Comparison of ENCODE assay signal across 8 mouse cellular contexts in genomic region chr14:49238206-49238605, GRCm38 (mm10). TPM values are rescaled to one million over a fixed set of nuclear protein-coding genes. Genes with fewer than 3 reads are reported as not detected.
DNase-seq lines count a peak whose midpoint lies in the region; ATAC-seq and TF ChIP-seq lines count a peak whose summit lies in the region.

No protein-coding gene starts in this region.

- H3K9me3 ChIP-seq in liver, embryonic 12.5 days (replicated peaks) = no peaks in the 10 kb centered on the region
- no peaks in the 10 kb centered on the region for H3K9me3 ChIP-seq in intestine, postnatal 0 days (ENCODE audit: control insufficient read depth)
- H3K9me3 ChIP-seq in midbrain, embryonic 14.5 days (ENCODE audit: control insufficient read depth, low read length) = no peaks in the 10 kb centered on the region
- H3K9me3 ChIP-seq in stomach, postnatal 0 days (ENCODE audit: control insufficient read depth, low read length) = no peaks in the 10 kb centered on the region

- no peaks in the 10 kb centered on the region for H3K27me3 ChIP-seq in liver, adult 2 months (ENCODE audit: control insufficient read depth, insufficient read depth, low read length)
- H3K27me3 ChIP-seq in liver, embryonic 12.5 days (replicated peaks) = no peaks in the 10 kb centered on the region
- no peaks in the 10 kb centered on the region for H3K27me3 ChIP-seq in intestine, postnatal 0 days (replicated peaks; ENCODE audit: control insufficient read depth, insufficient read depth, low read length)
- no peaks in the 10 kb centered on the region for H3K27me3 ChIP-seq in midbrain, embryonic 14.5 days (ENCODE audit: control insufficient read depth, insufficient read depth, low read length)
- H3K27me3 ChIP-seq in stomach, postnatal 0 days (ENCODE audit: control insufficient read depth, insufficient read depth, low read length) = no peaks in the 10 kb centered on the region

- no peak overlapping the region for H3K4me2 ChIP-seq in liver, embryonic 12.5 days
- no peak overlapping the region for H3K4me2 ChIP-seq in intestine, postnatal 0 days (replicated peaks; ENCODE audit: low read depth)
- H3K4me2 ChIP-seq in midbrain, embryonic 14.5 days (ENCODE audit: low read length) = no peak overlapping the region
- no peak overlapping the region for H3K4me2 ChIP-seq in stomach, postnatal 0 days (replicated peaks; ENCODE audit: low read depth)

- no peak for TF ChIP-seq POLR2A in liver, adult 2 months (IDR thresholded peaks at IDR 0.05; ENCODE audit: extremely low read depth, insufficient read depth, low read length)

- peak; percentile 72 for TF ChIP-seq CTCF in liver, adult 2 months (IDR thresholded peaks at IDR 0.05; ENCODE audit: low read depth, low read length)
- peak; percentile 98 for TF ChIP-seq CTCF in intestine, postnatal 0 days (IDR thresholded peaks at IDR 0.05; ENCODE audit: low read depth)
- peak; percentile 94 for TF ChIP-seq CTCF in stomach, postnatal 0 days (IDR thresholded peaks at IDR 0.05; ENCODE audit: low read depth)

- no peak overlapping the region for H3K9ac ChIP-seq in liver, adult 2 months (ENCODE audit: low read depth, low read length)
- no peak overlapping the region for H3K9ac ChIP-seq in liver, embryonic 12.5 days
- no peak overlapping the region for H3K9ac ChIP-seq in intestine, postnatal 0 days (ENCODE audit: low read depth, low read length)
- no peak overlapping the region for H3K9ac ChIP-seq in midbrain, embryonic 14.5 days (replicated peaks; ENCODE audit: low read length)
- no peak overlapping the region for H3K9ac ChIP-seq in stomach, postnatal 0 days (ENCODE audit: low read length)

- no peak for ATAC-seq in liver, embryonic 12.5 days
- ATAC-seq in intestine, postnatal 0 days = peak; percentile 77
- peak; percentile 83 for ATAC-seq in midbrain, embryonic 14.5 days (ENCODE audit: low FRiP score, low TSS enrichment)
- ATAC-seq in stomach, postnatal 0 days (ENCODE audit: low FRiP score, low TSS enrichment) = peak; percentile 71

- no peaks in the 10 kb centered on the region for H3K4me1 ChIP-seq in liver, adult 2 months (ENCODE audit: control insufficient read depth, insufficient read depth, low read length)
- H3K4me1 ChIP-seq in liver, embryonic 12.5 days = no peaks in the 10 kb centered on the region
- H3K4me1 ChIP-seq in intestine, postnatal 0 days (replicated peaks; ENCODE audit: control insufficient read depth, insufficient read depth, low read length) = 0 out of 2 replicates have a peak, but pooled peaks cover 4% of the 10 kb centered on the region
- no peaks in the 10 kb centered on the region for H3K4me1 ChIP-seq in midbrain, embryonic 14.5 days (ENCODE audit: control insufficient read depth, insufficient read depth, low read length)
- no peaks in the 10 kb centered on the region for H3K4me1 ChIP-seq in stomach, postnatal 0 days (replicated peaks; ENCODE audit: control insufficient read depth, insufficient read depth)

- peak; percentile 52 for DNase-seq in liver, adult 2 months (ENCODE audit: extremely low read depth, low read depth, low spot score)
- DNase-seq in cerebellum, postnatal 10 days = peak; percentile 87 to 89
- peak; percentile 39 to 56 for DNase-seq in frontal cortex, postnatal 14 days (ENCODE audit: low spot score in 2 of 2)
- DNase-seq in left cerebral cortex, postnatal 10 days (ENCODE audit: extremely low spot score in 1 of 2, low spot score in 2 of 2) = peak; percentile 66 to 73
- DNase-seq in midbrain, embryonic 14.5 days = peak; percentile 90
- peak; percentile 73 for DNase-seq in stomach, postnatal 0 days (ENCODE audit: low spot score)

- H3K27ac ChIP-seq in liver, adult 2 months (replicated peaks; ENCODE audit: insufficient read depth, low read depth, low read length) = no peak overlapping the region
- H3K27ac ChIP-seq in liver, embryonic 12.5 days = no peak overlapping the region
- no peak overlapping the region for H3K27ac ChIP-seq in intestine, postnatal 0 days (ENCODE audit: low read depth, low read length)
- no peak overlapping the region for H3K27ac ChIP-seq in midbrain, embryonic 14.5 days (replicated peaks; ENCODE audit: low read depth, low read length)
- H3K27ac ChIP-seq in stomach, postnatal 0 days (replicated peaks) = no peak overlapping the region

- no peak for TF ChIP-seq EP300 in stomach, postnatal 0 days (optimal IDR thresholded peaks at IDR 0.05)

- H3K79me2 ChIP-seq in liver, adult 2 months (ENCODE audit: control insufficient read depth, insufficient read depth, low read length) = no peaks in the 10 kb centered on the region

- intact Hi-C loops in left cerebral cortex, postnatal 10 days (cut with DNase I) = loop anchor here (2.0 to 10.0 kb wide), 4 partner anchors 111 to 597 kb away; no protein-coding TSS in a partner anchor

- H3K36me3 ChIP-seq in liver, adult 2 months (ENCODE audit: control insufficient read depth, insufficient read depth, low read length) = no peaks in the 10 kb centered on the region
- H3K36me3 ChIP-seq in liver, embryonic 12.5 days = no peaks in the 10 kb centered on the region
- H3K36me3 ChIP-seq in intestine, postnatal 0 days (ENCODE audit: control insufficient read depth, insufficient read depth) = no peaks in the 10 kb centered on the region; the same call in 1 of the 2 replicates
- no peaks in the 10 kb centered on the region for H3K36me3 ChIP-seq in midbrain, embryonic 14.5 days (ENCODE audit: control insufficient read depth, insufficient read depth, low read length)
- no peaks in the 10 kb centered on the region for H3K36me3 ChIP-seq in stomach, postnatal 0 days (ENCODE audit: control insufficient read depth, insufficient read depth, low read length)

- no peak overlapping the region for H3K4me3 ChIP-seq in liver, adult 2 months (ENCODE audit: insufficient read depth, low read depth, low read length)
- H3K4me3 ChIP-seq in liver, embryonic 12.5 days = no peak overlapping the region
- H3K4me3 ChIP-seq in intestine, postnatal 0 days (ENCODE audit: low read depth, low read length) = no peak overlapping the region
- H3K4me3 ChIP-seq in midbrain, embryonic 14.5 days (replicated peaks; ENCODE audit: low read depth, low read length) = no peak overlapping the region
- H3K4me3 ChIP-seq in stomach, postnatal 0 days (ENCODE audit: low read depth, low read length) = no peak overlapping the region

- 40% methylated on average over 11 of the region's 11 CpGs for WGBS in liver, adult 2 months
- WGBS in liver, embryonic 12.5 days (ENCODE audit: insufficient replicate concordance) = 41% methylated on average over 11 of the region's 11 CpGs
- 23% methylated on average over 11 of the region's 11 CpGs for WGBS in intestine, postnatal 0 days
- 41% methylated on average over 11 of the region's 11 CpGs for WGBS in midbrain, embryonic 14.5 days
- 39% methylated on average over 11 of the region's 11 CpGs for WGBS in stomach, postnatal 0 days

RNA-seq across cellular contexts. Expression of gene ccdc198, which starts 7.1 kb away (rescaled TPM):
- total RNA-seq in liver, adult 2 months (2014; rRNA removed) = 0.55 and 0.81 TPM in 2 replicates
- polyA plus RNA-seq in liver, adult 2 months (2012; rRNA removed) = 0.07 TPM in 1 of 2 replicates, not detected in the other
- 0.47 and 0.55 TPM in 2 replicates for polyA plus RNA-seq in liver, embryonic 12.5 days (2016; fragmentation: Nextera tagmentation; extraction: Ambion mirVana)
- 135 and 146 TPM in 2 replicates for polyA plus RNA-seq in intestine, postnatal 0 days (2015; fragmentation: Nextera tagmentation; extraction: Ambion mirVana)
- not detected for total RNA-seq in left cerebral cortex, postnatal 10 days (2021)
- polyA plus RNA-seq in midbrain, embryonic 14.5 days (2014; fragmentation: Nextera tagmentation; extraction: Ambion mirVana) = 0.09 and 0.33 TPM in 2 replicates
- 0.04 and 0.33 TPM in 2 replicates for polyA plus RNA-seq in stomach, postnatal 0 days (2015; fragmentation: Nextera tagmentation; extraction: Ambion mirVana)

Comparison
In these comparisons a context has a peak if more than half of its experiments do, and no peak if none do; other contexts are left out.
1. RNA of gene ccdc198, which starts 7.1 kb away (polyA plus RNA-seq): 135 to 146 TPM in intestine, postnatal 0 days; 0.47 to 0.55 TPM in liver, embryonic 12.5 days, 0.09 to 0.33 TPM in midbrain, embryonic 14.5 days, 0.04 to 0.33 TPM in stomach, postnatal 0 days and 0.07 TPM in liver, adult 2 months; every median in the first group is over 10 times any median in the second.
2. Peak in every context shown above with its lines, with median percentiles within 50 percentile points of each other: DNase-seq and CTCF ChIP-seq.